Mouse (Mus musculus) heart, embryonic 14.5 days (tissue): Measurements from ENCODE around the gene Amy1. TPM values are rescaled to one million over a fixed set of nuclear protein-coding genes. Genes with fewer than 3 reads are reported as not detected.
A peak's percentile ranks its signal among the peaks of the same experiment; 100 is the strongest.
"Not testable (repeated sequence)": the region's sequence is repeated elsewhere in the genome, so short reads cannot be mapped to it uniquely, and the experiment has no call there.

Experiments used
- ATAC-seq: fragments of 200-750 bp; cut with Nextera tagmentation; 2 replicates; pipeline ENCODE4 v1.8.0; 2017; ENCODE audit warnings: low read depth, moderate TSS enrichment; ENCODE audit not compliant: insufficient number of reproducible peaks, insufficient read depth, low FRiP score
- H3K27ac ChIP-seq, 2 experiments: fragments of 200-500 bp in 1 of 2; fragments of 300-500 bp in 1 of 2; sonication (generic) in 1 of 2; replicated peaks in 1 of 2; 2 replicates each; pipeline ENCODE4 v1.5.1; 2012 to 2014; ENCODE audit warnings: low read depth in 2 of 2, low read length in 2 of 2, control low read depth in 1 of 2, mild to moderate bottlenecking in 1 of 2, mixed read lengths in 1 of 2; ENCODE audit not compliant: control insufficient read depth in 1 of 2, insufficient read depth in 1 of 2
- H3K27me3 ChIP-seq: fragments of 300-500 bp; sonication (generic); 2 replicates; pipeline ENCODE4 v1.6.1; 2014; ENCODE audit warnings: mild to moderate bottlenecking, low read length, control low read depth; ENCODE audit not compliant: control insufficient read depth, insufficient read depth
- H3K36me3 ChIP-seq: fragments of 300-500 bp; sonication (generic); 2 replicates; pipeline ENCODE4 v1.6.1; 2014; ENCODE audit warnings: mild to moderate bottlenecking, control low read depth, low read length, mixed read lengths; ENCODE audit not compliant: control insufficient read depth, insufficient read depth
- H3K4me1 ChIP-seq, 2 experiments: fragments of 200-500 bp in 1 of 2; fragments of 300-500 bp in 1 of 2; sonication (generic) in 1 of 2; 2 replicates each; pipeline ENCODE4 v1.6.1; 2012 to 2014; ENCODE audit warnings: low read length in 2 of 2, control low read depth in 1 of 2, mixed read lengths in 1 of 2; ENCODE audit not compliant: control insufficient read depth in 2 of 2, insufficient read depth in 2 of 2
- H3K4me2 ChIP-seq: fragments of 300-500 bp; sonication (generic); 2 replicates; pipeline ENCODE4 v1.6.1; 2014; ENCODE audit warnings: mild to moderate bottlenecking, low read length
- H3K4me3 ChIP-seq, 2 experiments: fragments of 200-500 bp in 1 of 2; fragments of 300-500 bp in 1 of 2; sonication (generic) in 1 of 2; 2 replicates each; pipeline ENCODE4 v1.5.1; 2012 to 2014; ENCODE audit warnings: low read length in 2 of 2, mild to moderate bottlenecking in 2 of 2, control low read depth in 1 of 2, low read depth in 1 of 2, moderate library complexity in 1 of 2; ENCODE audit not compliant: control insufficient read depth in 1 of 2, insufficient read depth in 1 of 2
- H3K9ac ChIP-seq: fragments of 300-500 bp; sonication (generic); 2 replicates; pipeline ENCODE4 v1.6.1; 2014; ENCODE audit warnings: mild to moderate bottlenecking, low read length
- H3K9me3 ChIP-seq: fragments of 300-500 bp; sonication (generic); 2 replicates; pipeline ENCODE4 v1.6.1; 2016; ENCODE audit warnings: low read length, control low read depth; ENCODE audit not compliant: control insufficient read depth
- WGBS: fragments of 180-500 bp; shearing (Covaris S2); extraction: QIAGEN DNeasy Blood & Tissue Kit; methylation state at CpG from one replicate; pipeline ENCODE4 v1.1.7; 2014; 5-methylcytosine and 5-hydroxymethylcytosine counted together
- polyA plus RNA-seq: library from polyadenylated mRNA; unstranded; fragments of >200 nt; fragmentation: Nextera tagmentation; extraction: Ambion mirVana; gene quantifications from 2 replicates; pipeline ENCODE4 v1.2.1, GENCODE M21; 2014

Amy1 gene
- polyA plus RNA-seq, 1 experiment from 2014 or later: 2.5 TPM

DNA sequence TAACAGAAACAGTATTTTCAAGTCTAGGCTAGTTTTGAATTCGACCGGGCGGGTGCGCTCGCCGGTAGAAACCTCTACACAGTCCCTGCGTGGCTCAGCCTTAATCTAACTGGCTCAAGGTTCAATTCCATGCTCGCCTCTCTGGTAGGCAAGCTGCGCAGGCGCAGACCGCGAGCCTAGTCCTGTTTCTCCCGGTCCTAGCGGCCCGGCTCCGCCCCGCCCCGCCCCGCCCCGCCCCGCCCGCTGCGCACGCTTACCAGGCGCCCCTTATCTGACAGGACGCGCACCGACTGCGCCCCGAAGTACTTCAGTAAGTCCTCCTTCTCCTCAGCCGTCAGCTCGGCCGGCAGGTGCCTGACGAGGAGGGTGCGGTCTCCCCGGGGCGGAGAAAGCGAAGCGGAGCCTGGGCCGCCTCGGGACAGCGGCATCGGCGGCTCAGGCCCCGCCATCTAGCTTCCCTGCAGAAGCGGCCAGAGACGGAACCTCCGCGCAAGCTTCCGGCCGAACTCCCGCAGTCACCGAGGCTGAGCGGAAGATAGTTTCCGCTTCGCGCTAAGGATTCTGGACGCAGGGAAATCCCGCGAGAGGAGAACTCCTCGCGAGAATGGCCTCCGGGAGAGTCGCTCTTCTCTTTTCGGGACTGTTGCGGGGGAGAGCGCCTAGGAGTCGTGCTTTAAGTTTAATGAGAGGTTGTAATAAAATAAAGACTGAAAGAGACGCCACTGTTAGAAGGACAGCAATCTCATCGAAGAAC is 23.3 kb upstream of the Amy1 start, which contains the start of gene Rnpc3:
TSS of gene Rnpc3 (minus strand) at position 544 of the 754 bp plus-strand sequence.
- H3K27ac ChIP-seq: peak within 1 kb of the TSS; percentile 100
- H3K4me1 ChIP-seq: peaks cover 2 to 8% of the 10 kb centered on the region in 2 experiments; a peak in 1 of 4 replicates
- peaks cover 20% of the 10 kb centered on the region; the same call in 1 of the 2 replicates for H3K36me3 ChIP-seq
- peak within 1 kb of the TSS; percentile 77 for H3K4me2 ChIP-seq
- H3K4me3 ChIP-seq: peak within 1 kb of the TSS; percentile 73 to 99
- peak within 1 kb of the TSS; percentile 92 for H3K9ac ChIP-seq
- H3K9me3 ChIP-seq: no peaks in the 10 kb centered on the region
- ATAC-seq: peak; percentile 98
- WGBS: under 1% methylated on average over 68 of the region's 70 CpGs
- H3K27me3 ChIP-seq: no peaks in the 10 kb centered on the region

DNA sequence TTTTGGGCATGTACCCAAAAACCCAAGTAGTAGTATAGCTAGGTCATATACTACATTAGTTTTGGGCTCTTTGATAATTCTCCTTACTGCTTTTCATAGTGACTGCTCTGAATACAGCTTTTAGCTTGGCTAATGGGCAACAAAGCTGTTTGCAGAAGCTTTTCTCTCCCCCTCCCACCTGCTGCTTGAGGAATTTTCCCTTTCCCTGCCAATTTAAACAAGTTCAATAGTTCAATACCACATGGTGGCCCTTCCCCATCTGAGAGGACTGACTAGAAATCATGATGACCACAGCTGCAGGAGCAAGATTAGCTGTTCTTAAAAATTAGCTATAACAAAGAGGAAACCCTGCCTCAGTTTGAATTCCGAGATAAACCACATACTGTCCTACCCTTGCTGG is 15.7 kb downstream of the Amy1 start:
- no peak overlapping the region for H3K27ac ChIP-seq
- H3K4me2 ChIP-seq: no peak overlapping the region
- H3K9me3 ChIP-seq: no peaks in the 10 kb centered on the region
- no peak overlapping the region for H3K4me3 ChIP-seq
- H3K4me1 ChIP-seq: no peaks in the 10 kb centered on the region
- 86% methylated on average over 1 of the region's 1 CpGs for WGBS
- H3K9ac ChIP-seq: no peak overlapping the region
- no peaks in the 10 kb centered on the region for H3K27me3 ChIP-seq
- no peak for ATAC-seq
- H3K36me3 ChIP-seq: no peaks in the 10 kb centered on the region

DNA sequence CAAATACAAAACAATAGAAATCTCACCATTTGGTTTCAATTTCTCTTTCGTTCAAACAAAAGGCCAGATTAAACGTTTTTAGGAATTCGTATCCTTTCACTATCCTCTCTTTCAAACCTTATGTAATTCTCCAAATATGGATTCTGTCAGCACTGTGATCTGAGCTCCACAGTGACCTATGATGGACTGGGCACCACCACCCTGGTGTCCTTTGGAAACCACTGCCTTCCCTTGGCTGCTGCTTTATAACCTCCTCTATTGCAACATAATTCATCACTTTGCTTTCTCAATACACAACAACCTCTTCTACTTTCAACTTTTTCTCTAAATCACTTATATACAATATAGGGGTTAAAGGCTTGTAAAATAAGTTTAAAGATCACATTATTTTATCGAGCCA is 31.9 kb downstream of the Amy1 start:
- no peaks in the 10 kb centered on the region for H3K9me3 ChIP-seq
- H3K27me3 ChIP-seq: no peaks in the 10 kb centered on the region
- no peak overlapping the region for H3K9ac ChIP-seq
- H3K36me3 ChIP-seq: no peaks in the 10 kb centered on the region
- H3K4me2 ChIP-seq: no peak overlapping the region
- H3K4me1 ChIP-seq: no peaks in the 10 kb centered on the region
- no peak overlapping the region for H3K27ac ChIP-seq
- H3K4me3 ChIP-seq: no peak overlapping the region
- ATAC-seq: no peak
- WGBS: 72% methylated on average over 4 of the region's 4 CpGs

DNA sequence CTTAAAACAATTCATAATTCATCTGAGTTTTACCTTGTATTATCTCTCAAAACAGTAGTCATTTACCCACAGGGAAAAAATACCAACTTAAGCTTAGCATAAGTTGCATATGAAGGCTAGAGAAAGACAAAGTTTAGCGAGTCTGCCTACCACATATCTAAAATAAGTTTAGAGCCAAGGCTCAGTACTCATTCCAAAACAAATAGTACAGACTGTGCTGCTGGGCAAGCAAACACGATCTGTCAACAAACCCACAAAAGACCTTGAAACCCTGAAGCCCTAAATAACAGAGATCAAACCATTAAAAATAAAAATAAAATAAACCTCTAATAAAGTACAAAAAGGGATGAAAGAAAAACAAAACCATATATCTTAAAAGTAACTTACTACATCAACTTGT is 32.4 kb downstream of the Amy1 start:
- WGBS: 62% methylated on average over 2 of the region's 2 CpGs
- Histone ChIP-seq H3K4me2 (no peak overlapping the region), H3K36me3 (no peaks in the 10 kb centered on the region), H3K27ac (no peak overlapping the region), H3K9ac (no peak overlapping the region), H3K27me3 (no peaks in the 10 kb centered on the region), H3K4me3 (no peak overlapping the region), H3K9me3 (no peaks in the 10 kb centered on the region), H3K4me1 (no peaks in the 10 kb centered on the region)
- no peak for ATAC-seq

DNA sequence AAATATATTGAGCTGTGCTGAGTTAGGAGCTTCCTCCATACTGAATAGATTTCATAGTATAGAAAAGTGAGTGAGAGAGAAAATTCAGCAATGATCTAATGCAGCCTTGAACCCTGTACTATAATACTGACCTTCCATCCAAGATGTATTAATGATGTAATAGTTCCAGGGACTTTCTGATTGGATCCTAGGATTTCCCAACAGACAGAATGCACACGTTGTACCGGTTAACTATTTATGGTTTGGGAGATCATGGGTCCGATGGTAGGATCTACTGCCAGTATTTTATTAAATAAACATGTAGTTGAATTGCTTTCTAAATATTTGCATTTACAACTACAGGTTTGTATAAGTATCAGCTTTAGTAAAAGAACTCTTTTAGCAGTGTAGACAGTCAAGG is 34.3 kb downstream of the Amy1 start:
- no peaks in the 10 kb centered on the region for H3K4me1 ChIP-seq

DNA sequence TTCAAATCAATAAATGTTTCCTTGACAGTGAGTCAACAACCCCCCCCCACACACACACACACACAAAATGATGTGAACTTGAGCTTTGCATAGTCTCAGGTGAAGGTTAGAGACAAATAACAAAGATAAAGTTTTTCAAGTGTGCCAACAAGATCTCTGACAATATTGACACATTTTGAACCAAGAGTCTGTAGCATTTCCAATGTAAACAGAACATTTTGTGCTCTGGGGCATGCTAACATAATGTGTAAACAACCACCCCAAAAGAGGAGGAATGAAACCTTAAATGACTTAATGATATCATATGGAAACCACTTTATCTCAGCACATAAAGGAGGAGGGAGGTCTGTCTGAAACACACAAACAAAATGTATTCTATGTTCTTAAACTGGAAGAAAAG is 66.8 kb downstream of the Amy1 start:
- H3K27me3 ChIP-seq: no peaks in the 10 kb centered on the region

More for the DNA sequence above, 34.3 kb downstream of the Amy1 start:
- Histone ChIP-seq H3K36me3 (no peaks in the 10 kb centered on the region), H3K9ac (no peak overlapping the region), H3K9me3 (no peaks in the 10 kb centered on the region), H3K4me3 (no peak overlapping the region), H3K27me3 (no peaks in the 10 kb centered on the region), H3K27ac (no peak overlapping the region), H3K4me2 (no peak overlapping the region)
- WGBS: 79% methylated on average over 3 of the region's 3 CpGs
- ATAC-seq: no peak

DNA sequence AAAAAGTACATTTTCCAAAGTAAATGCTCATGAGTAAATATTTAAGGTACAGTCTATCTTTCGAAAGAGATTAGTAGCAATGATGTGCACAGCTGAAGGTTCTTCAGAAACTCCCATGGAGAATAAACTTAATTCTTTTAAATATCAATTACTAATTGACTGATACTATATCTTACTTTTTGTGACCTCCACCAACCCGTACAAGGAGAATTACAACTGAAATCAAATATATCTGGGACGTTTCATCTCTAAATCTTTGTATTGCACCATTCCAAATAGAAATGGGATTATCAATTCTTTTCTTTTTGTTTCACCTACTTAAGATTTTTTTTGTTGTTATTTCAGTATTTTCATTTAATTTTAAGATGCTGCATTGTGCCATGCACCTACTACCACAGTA is 74.2 kb downstream of the Amy1 start, which contains the start of gene Amy2a1:
TSS of gene Amy2a1 (minus strand) at position 101 of the 400 bp plus-strand sequence.
- not testable (repeated sequence) for H3K4me2 ChIP-seq, H3K4me1 ChIP-seq, H3K36me3 ChIP-seq, H3K27me3 ChIP-seq, H3K4me3 ChIP-seq, H3K9me3 ChIP-seq, ATAC-seq, H3K9ac ChIP-seq, H3K27ac ChIP-seq
- 75% methylated on average over 2 of the region's 3 CpGs for WGBS

More for the DNA sequence above, 66.8 kb downstream of the Amy1 start:
- H3K4me3 ChIP-seq: no peak overlapping the region
- H3K4me2 ChIP-seq: no peak overlapping the region
- no peaks in the 10 kb centered on the region for H3K36me3 ChIP-seq
- no peak overlapping the region for H3K27ac ChIP-seq
- no peaks in the 10 kb centered on the region for H3K9me3 ChIP-seq
- H3K4me1 ChIP-seq: no peaks in the 10 kb centered on the region
- no peak for ATAC-seq
- H3K9ac ChIP-seq: no peak overlapping the region
